Mouse (Mus musculus) brain, embryonic 14.5 days (tissue): Measurements from ENCODE around the gene Wsb1.

Experiments
- CTCF ChIP-seq: fragments of 200-500 bp; IDR thresholded peaks from 2 replicates; pipeline ENCODE4 v1.5.1; 2012; ENCODE audit warnings: inconsistent platforms, mild to moderate bottlenecking, moderate library complexity, borderline replicate concordance; ENCODE audit not compliant: insufficient read depth, insufficient read length; ENCODE audit errors: extremely low read depth
- POLR2A ChIP-seq: fragments of 200-500 bp; IDR thresholded peaks from 2 replicates; pipeline ENCODE4 v1.6.1; 2012; ENCODE audit warnings: mild to moderate bottlenecking, inconsistent platforms, borderline replicate concordance; ENCODE audit not compliant: poor library complexity, insufficient read depth, insufficient read length, severe bottlenecking; ENCODE audit errors: extremely low read depth

DNA sequence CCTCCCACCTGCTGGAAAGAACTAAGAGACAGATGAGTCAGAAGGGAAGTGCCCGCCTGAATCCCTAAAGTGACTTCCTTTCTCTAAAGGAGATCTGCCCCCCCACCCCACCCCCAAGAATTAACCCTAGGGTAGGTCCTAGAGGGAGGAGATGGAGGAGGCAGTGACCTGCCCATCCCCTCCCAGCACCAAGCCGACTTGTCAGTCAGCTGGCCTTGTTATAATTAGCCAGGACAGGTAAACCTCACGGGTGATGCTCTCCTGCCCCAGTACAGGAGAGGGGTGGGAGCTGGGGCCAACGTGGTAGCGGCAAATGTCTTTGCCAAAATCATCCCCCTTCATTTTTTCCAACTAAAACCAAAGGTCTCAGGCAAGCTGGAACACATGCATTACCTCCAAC, 37.2 kb upstream of the Wsb1 start:
- TF ChIP-seq CTCF (no peak), POLR2A (no peak)
